Mouse (Mus musculus): ENCODE results near the gene Vmn1r235. TPM values are rescaled to one million over a fixed set of nuclear protein-coding genes. Genes with fewer than 3 reads are reported as not detected.
"Not testable (repeated sequence)": the region's sequence is repeated elsewhere in the genome, so short reads cannot be mapped to it uniquely, and the experiment has no call there.

The Vmn1r235 gene
- not detected in 2 replicates for polyA plus RNA-seq (2016; fragmentation: Nextera tagmentation; extraction: Ambion mirVana)

- no peak within 1 kb of the TSS for H3K9ac ChIP-seq
- no peak for ATAC-seq (ENCODE audit: low FRiP score)
- no peaks in the 10 kb centered on the region for H3K27me3 ChIP-seq
- H3K4me3 ChIP-seq (replicated peaks), result no peak within 1 kb of the TSS
- no peaks in the 10 kb centered on the region for H3K36me3 ChIP-seq (replicated peaks)
- H3K9me3 ChIP-seq, result 0 out of 2 replicates have a peak, but pooled peaks cover 5% of the 10 kb centered on the region
- H3K27ac ChIP-seq, result no peak within 1 kb of the TSS
- H3K4me1 ChIP-seq, result no peaks in the 10 kb centered on the region
- no peak within 1 kb of the TSS for H3K4me2 ChIP-seq
These were observed at the start of gene Vmn1r235 for GRCm38 (mm10) chr17:21256111-21256510. Vmn1r235 (plus strand) TSS chr17:21256411.

GRCm38 (mm10) chr17:21211081-21211480, 45.1 kb upstream of the Vmn1r235 start:
- H3K27ac ChIP-seq; ATAC-seq (ENCODE audit: low FRiP score); H3K9ac ChIP-seq; H3K4me1 ChIP-seq; H3K36me3 ChIP-seq (replicated peaks); H3K4me3 ChIP-seq (replicated peaks); H3K27me3 ChIP-seq; H3K4me2 ChIP-seq: not testable (repeated sequence)
- peaks cover 19% of the 10 kb centered on the region for H3K9me3 ChIP-seq
- 82% methylated on average over 1 of the region's 1 CpGs for WGBS

GRCm38 (mm10) chr17:21225787-21226186, 30.4 kb upstream of the Vmn1r235 start, which contains the start of gene Vmn1r234:
Vmn1r234 (plus strand) TSS chr17:21226087.
- Histone ChIP-seq H3K36me3 (replicated peaks) (no peaks in the 10 kb centered on the region), H3K4me2 (no peak within 1 kb of the TSS), H3K27ac (no peak within 1 kb of the TSS), H3K4me1 (no peaks in the 10 kb centered on the region), H3K27me3 (no peaks in the 10 kb centered on the region), H3K9ac (no peak within 1 kb of the TSS), H3K4me3 (replicated peaks) (no peak within 1 kb of the TSS), H3K9me3 (0 out of 2 replicates have a peak, but pooled peaks cover 5% of the 10 kb centered on the region)
- 68% methylated on average over 1 of the region's 1 CpGs for WGBS
- ATAC-seq (ENCODE audit: low FRiP score), result no peak

GRCm38 (mm10) chr17:21231654-21232053, 24.6 kb upstream of the Vmn1r235 start:
- peak; percentile 44; the same call in 1 of the 2 replicates for ATAC-seq (ENCODE audit: low FRiP score)
- Histone ChIP-seq H3K9ac (no peak overlapping the region), H3K4me2 (no peak overlapping the region), H3K4me1 (no peaks in the 10 kb centered on the region), H3K9me3 (no peaks in the 10 kb centered on the region), H3K4me3 (replicated peaks) (no peak overlapping the region), H3K27me3 (no peaks in the 10 kb centered on the region), H3K36me3 (replicated peaks) (no peaks in the 10 kb centered on the region), H3K27ac (no peak overlapping the region)
- 27% methylated on average over 9 of the region's 9 CpGs for WGBS

- Histone ChIP-seq H3K4me1 (no peaks in the 10 kb centered on the region), H3K4me3 (replicated peaks) (no peak overlapping the region), H3K9me3 (peaks cover 10% of the 10 kb centered on the region; the same call in 1 of the 2 replicates), H3K36me3 (replicated peaks) (no peaks in the 10 kb centered on the region), H3K27me3 (no peaks in the 10 kb centered on the region), H3K9ac (no peak overlapping the region), H3K27ac (no peak overlapping the region), H3K4me2 (no peak overlapping the region)
- WGBS, result 9% methylated on average over 4 of the region's 4 CpGs
- no peak for ATAC-seq (ENCODE audit: low FRiP score)
These were observed 15.9 kb downstream of the Vmn1r235 start for GRCm38 (mm10) chr17:21272103-21272502.

- Histone ChIP-seq H3K4me3 (replicated peaks) (no peak within 1 kb of the TSS), H3K4me2 (no peak within 1 kb of the TSS), H3K27ac (no peak within 1 kb of the TSS), H3K4me1 (no peaks in the 10 kb centered on the region), H3K27me3 (no peaks in the 10 kb centered on the region), H3K9me3 (no peaks in the 10 kb centered on the region), H3K9ac (no peak within 1 kb of the TSS), H3K36me3 (replicated peaks) (no peaks in the 10 kb centered on the region)
- WGBS, result 77% methylated on average over 3 of the region's 3 CpGs
- ATAC-seq (ENCODE audit: low FRiP score), result no peak
These were observed 26.4 kb downstream of the Vmn1r235 start, which contains the start of gene Vmn1r236 for GRCm38 (mm10) chr17:21282642-21283041. Vmn1r236 (plus strand) TSS chr17:21282942.

- no peak overlapping the region for H3K4me3 ChIP-seq (replicated peaks)
- no peak overlapping the region for H3K9ac ChIP-seq
- H3K9me3 ChIP-seq, result no peaks in the 10 kb centered on the region
- no peaks in the 10 kb centered on the region for H3K36me3 ChIP-seq (replicated peaks)
- no peaks in the 10 kb centered on the region for H3K27me3 ChIP-seq
- no peak for ATAC-seq (ENCODE audit: low FRiP score)
- H3K4me2 ChIP-seq, result no peak overlapping the region
- no peak overlapping the region for H3K27ac ChIP-seq
- H3K4me1 ChIP-seq, result no peaks in the 10 kb centered on the region
These were observed 28.2 kb downstream of the Vmn1r235 start for GRCm38 (mm10) chr17:21284395-21284794.

- H3K4me2 ChIP-seq, result no peak overlapping the region
- no peaks in the 10 kb centered on the region for H3K4me1 ChIP-seq
- no peaks in the 10 kb centered on the region for H3K27me3 ChIP-seq
- no peak overlapping the region for H3K9ac ChIP-seq
- H3K36me3 ChIP-seq (replicated peaks), result no peaks in the 10 kb centered on the region
- H3K9me3 ChIP-seq, result peaks cover 5% of the 10 kb centered on the region; the same call in 1 of the 2 replicates
- no peak overlapping the region for H3K27ac ChIP-seq
- H3K4me3 ChIP-seq (replicated peaks), result no peak overlapping the region
- no peak for ATAC-seq (ENCODE audit: low FRiP score)
These were observed 33.5 kb downstream of the Vmn1r235 start for GRCm38 (mm10) chr17:21289695-21290094.

- ATAC-seq (ENCODE audit: low FRiP score), result no peak
- no peak within 1 kb of the TSS for H3K4me3 ChIP-seq (replicated peaks)
- H3K9me3 ChIP-seq, result 0 out of 2 replicates have a peak, but pooled peaks cover 10% of the 10 kb centered on the region
- no peaks in the 10 kb centered on the region for H3K27me3 ChIP-seq
- H3K27ac ChIP-seq, result no peak within 1 kb of the TSS
- no peak within 1 kb of the TSS for H3K4me2 ChIP-seq
- H3K9ac ChIP-seq, result no peak within 1 kb of the TSS
- H3K4me1 ChIP-seq, result no peaks in the 10 kb centered on the region
- H3K36me3 ChIP-seq (replicated peaks), result no peaks in the 10 kb centered on the region
These were observed 55.4 kb downstream of the Vmn1r235 start, which contains the start of gene Vmn1r237 for GRCm38 (mm10) chr17:21311565-21311964. Vmn1r237 (plus strand) TSS chr17:21311865.

Small RNA genes lying within 50 kb of the gene (microRNA-seq; reads per million reads assigned to microRNA genes)
- gene Gm26384, result not detected

Other genes with a start within 250 kb of the Vmn1r235 start
- gene Zfp160, start 247.5 kb upstream of the Vmn1r235 start, polyA plus RNA-seq (2016; fragmentation: Nextera tagmentation; extraction: Ambion mirVana), result 19.0 and 20.3 TPM in 2 replicates
- gene Vmn1r234, start 30.3 kb upstream of the Vmn1r235 start, polyA plus RNA-seq (2016; fragmentation: Nextera tagmentation; extraction: Ambion mirVana), result not detected in 2 replicates
- gene Vmn1r236, start 26.5 kb downstream of the Vmn1r235 start, polyA plus RNA-seq (2016; fragmentation: Nextera tagmentation; extraction: Ambion mirVana), result not detected in 2 replicates
- not detected in 2 replicates for gene Vmn1r237, start 55.5 kb downstream of the Vmn1r235 start, polyA plus RNA-seq (2016; fragmentation: Nextera tagmentation; extraction: Ambion mirVana)
- 2.3 and 2.4 TPM in 2 replicates for gene Zfp677, start 127.3 kb downstream of the Vmn1r235 start, polyA plus RNA-seq (2016; fragmentation: Nextera tagmentation; extraction: Ambion mirVana)
- 2.5 and 2.6 TPM in 2 replicates for gene Zfp54, start 166.8 kb downstream of the Vmn1r235 start, polyA plus RNA-seq (2016; fragmentation: Nextera tagmentation; extraction: Ambion mirVana)
- 10.9 and 13.9 TPM in 2 replicates for gene Zfp51, start 194.0 kb downstream of the Vmn1r235 start, polyA plus RNA-seq (2016; fragmentation: Nextera tagmentation; extraction: Ambion mirVana)
- 8.6 and 9.2 TPM in 2 replicates for gene Zfp53, start 232.6 kb downstream of the Vmn1r235 start, polyA plus RNA-seq (2016; fragmentation: Nextera tagmentation; extraction: Ambion mirVana)